In genomic region chr12:70347202-70347841, GRCm38 (mm10) we compare ENCODE assay signal across 8 mouse cellular contexts. TPM values are rescaled to one million over a fixed set of nuclear protein-coding genes. Genes with fewer than 3 reads are reported as not detected.
DNase-seq lines count a peak whose midpoint lies in the region.

Trim9 (minus strand) TSS chr12:70347614.

- DNase-seq in adrenal gland, adult (ENCODE audit: inconsistent age in 2 of 2, low spot score in 1 of 2), result peak; percentile 94 to 98
- peak; percentile 97 for DNase-seq in embryo, embryonic 10 days (ENCODE audit: low spot score)
- DNase-seq in gastrocnemius, postnatal 10 days, result peak; percentile 90
- peak; percentile 77 for DNase-seq in induced T-regulatory cell, adult 2 months (ENCODE audit: low read depth)
- DNase-seq in left cerebral cortex, adult 8-10 months (ENCODE audit: low spot score in 2 of 2), result peak; percentile 95 to 99
- peak; percentile 97 for DNase-seq in right cerebral cortex, postnatal 14 days
- peak; percentile 76 for DNase-seq in urinary bladder, postnatal 25 days (ENCODE audit: low spot score)

- peaks cover 60% of the 10 kb centered on the region for H3K27me3 ChIP-seq in megakaryocyte, embryonic 14.5 days (replicated peaks)

- H3K36me3 ChIP-seq in megakaryocyte, embryonic 14.5 days (replicated peaks; ENCODE audit: low read length), result no peaks in the 10 kb centered on the region

- peaks cover 23% of the 10 kb centered on the region for H3K4me1 ChIP-seq in megakaryocyte, embryonic 14.5 days

- peaks cover 6% of the 10 kb centered on the region; the same call in 1 of the 2 replicates for H3K9me3 ChIP-seq in megakaryocyte, embryonic 14.5 days

- H3K4me3 ChIP-seq in megakaryocyte, embryonic 14.5 days (replicated peaks), result peak within 1 kb of the TSS; percentile 89

RNA-seq across cellular contexts. Expression of gene Trim9, which starts in this region (rescaled TPM):
- total RNA-seq in gastrocnemius, postnatal 10 days (2021), result under 1 TPM; 0.54 to 0.59 TPM
- total RNA-seq in left cerebral cortex, adult 8-10 months (2022), result 100 to 1,000 TPM; 253 to 305 (median 254) TPM
- polyA plus RNA-seq in megakaryocyte, embryonic 14.5 days (2012; ENCODE audit: insufficient read depth, low replicate concordance), result 0.43 and 1.4 TPM in 2 replicates

Comparison
In these comparisons a context has a peak if more than half of its experiments do, and no peak if none do; other contexts are left out.
1. Peak in every context shown above with its lines: DNase-seq and H3K4me3 ChIP-seq.
2. RNA of gene Trim9 (total RNA-seq): 253 to 305 TPM in left cerebral cortex, adult 8-10 months; 0.54 to 0.59 TPM in gastrocnemius, postnatal 10 days; every median in the first group is over 100 times any median in the second.
3. Peak in DNase-seq in gastrocnemius, postnatal 10 days; RNA of the gene not detected or under 1 TPM.